Mouse (Mus musculus) lung, embryonic 16.5 days (tissue): ENCODE measurements around the gene 2810004N23Rik. TPM values are rescaled to one million over a fixed set of nuclear protein-coding genes. Genes with fewer than 3 reads are reported as not detected.

Experiments
- ATAC-seq: fragments of 200-750 bp; cut with Nextera tagmentation; 2 replicates; pipeline ENCODE4 v1.8.0; 2017; ENCODE audit warnings: low read depth, mild to moderate bottlenecking, moderate library complexity
- H3K27ac ChIP-seq: fragments of 300-500 bp; sonication (generic); 2 replicates; pipeline ENCODE4 v1.5.1; 2014; ENCODE audit warnings: mild to moderate bottlenecking, control low read depth, low read length
- H3K27me3 ChIP-seq: fragments of 300-500 bp; sonication (generic); 2 replicates; pipeline ENCODE4 v1.6.1; 2014; ENCODE audit warnings: low read depth, low read length, mixed read lengths; ENCODE audit not compliant: control insufficient read depth, insufficient read depth
- H3K36me3 ChIP-seq: fragments of 300-500 bp; sonication (generic); 2 replicates; pipeline ENCODE4 v1.6.1; 2014; ENCODE audit warnings: low read length; ENCODE audit not compliant: control insufficient read depth, insufficient read depth
- H3K4me1 ChIP-seq: fragments of 300-500 bp; sonication (generic); replicated peaks from 2 replicates; pipeline ENCODE4 v1.6.1; 2014; ENCODE audit warnings: low read length, mixed read lengths; ENCODE audit not compliant: control insufficient read depth, insufficient read depth
- H3K4me2 ChIP-seq: fragments of 300-500 bp; sonication (generic); 2 replicates; pipeline ENCODE4 v1.6.1; 2014; ENCODE audit warnings: low read depth, low read length, control low read depth
- H3K4me3 ChIP-seq: fragments of 300-500 bp; sonication (generic); 2 replicates; pipeline ENCODE4 v1.5.1; 2014; ENCODE audit warnings: mild to moderate bottlenecking, low read length, control low read depth
- H3K9ac ChIP-seq: fragments of 300-500 bp; sonication (generic); 2 replicates; pipeline ENCODE4 v1.6.1; 2014; ENCODE audit warnings: low read length, control low read depth
- H3K9me3 ChIP-seq: fragments of 300-500 bp; sonication (generic); 2 replicates; pipeline ENCODE4 v1.6.1; 2016; ENCODE audit warnings: low read length; ENCODE audit not compliant: control insufficient read depth
- WGBS: fragments of 180-500 bp; shearing (Covaris S2); extraction: QIAGEN DNeasy Blood & Tissue Kit; methylation state at CpG from one replicate; pipeline ENCODE4 v1.1.7; 2014; 5-methylcytosine and 5-hydroxymethylcytosine counted together
- polyA plus RNA-seq: library from polyadenylated mRNA; unstranded; fragments of >200 nt; fragmentation: Nextera tagmentation; extraction: Ambion mirVana; gene quantifications from 2 replicates; pipeline ENCODE4 v1.2.1, GENCODE M21; 2015

Gene 2810004N23Rik
- polyA plus RNA-seq, 1 experiment from 2014 or later = 42.7 TPM

DNA sequence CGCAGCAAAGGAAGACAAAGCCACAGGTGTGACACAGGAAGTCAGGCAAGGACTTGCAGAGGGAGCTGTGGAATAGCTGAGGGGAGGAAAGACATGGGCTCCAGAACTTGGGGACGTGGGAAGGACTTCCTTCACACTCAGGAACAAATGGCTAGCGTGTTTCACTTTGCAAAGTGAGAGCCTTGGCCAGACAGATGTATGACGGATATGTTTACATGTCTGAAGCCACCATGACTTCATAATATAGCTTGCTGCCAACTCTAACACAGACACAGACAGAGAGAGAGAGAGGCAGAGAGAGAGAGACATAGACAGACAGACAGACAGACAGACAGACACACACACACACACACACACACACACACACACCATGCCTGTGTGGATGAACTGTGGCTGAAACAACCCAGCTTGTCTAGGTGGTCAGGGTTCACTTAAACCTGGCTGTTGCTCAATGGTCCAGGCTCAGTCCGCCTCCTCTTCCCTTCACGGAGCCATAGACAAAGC, 43.3 kb downstream of the 2810004N23Rik start:
- Histone ChIP-seq H3K4me2 (no peak overlapping the region), H3K4me1 (no peaks in the 10 kb centered on the region), H3K4me3 (no peak overlapping the region), H3K36me3 (no peaks in the 10 kb centered on the region), H3K27ac (no peak overlapping the region), H3K27me3 (no peaks in the 10 kb centered on the region), H3K9ac (no peak overlapping the region), H3K9me3 (peaks cover 8% of the 10 kb centered on the region)
- ATAC-seq = peak; percentile 86
- 36% methylated on average over 6 of the region's 6 CpGs for WGBS

DNA sequence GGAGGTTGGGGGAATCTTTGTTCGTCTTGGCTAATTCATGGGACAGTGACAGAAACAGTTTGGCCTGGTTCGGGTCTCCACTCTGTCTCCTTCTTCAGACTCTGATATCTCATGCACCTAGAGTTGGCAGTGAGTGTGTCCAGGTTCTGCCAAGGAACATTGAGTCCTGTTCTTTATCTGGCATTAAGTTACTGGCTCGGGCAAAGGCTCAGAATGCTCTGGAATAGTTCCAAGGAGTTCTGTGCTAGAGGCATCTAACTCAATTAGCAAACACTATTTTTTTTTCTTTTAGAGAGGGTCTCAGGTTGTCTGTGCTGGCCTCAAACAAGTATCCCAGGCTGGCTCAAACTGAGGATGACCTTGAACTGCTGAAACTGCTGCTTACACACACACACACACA, 45.6 kb downstream of the 2810004N23Rik start:
- Histone ChIP-seq H3K27ac (no peak overlapping the region), H3K4me1 (no peaks in the 10 kb centered on the region), H3K36me3 (no peaks in the 10 kb centered on the region), H3K4me3 (no peak overlapping the region), H3K4me2 (no peak overlapping the region), H3K9me3 (peaks cover 8% of the 10 kb centered on the region), H3K9ac (no peak overlapping the region), H3K27me3 (no peaks in the 10 kb centered on the region)
- ATAC-seq = no peak
- 77% methylated on average over 3 of the region's 3 CpGs for WGBS

DNA sequence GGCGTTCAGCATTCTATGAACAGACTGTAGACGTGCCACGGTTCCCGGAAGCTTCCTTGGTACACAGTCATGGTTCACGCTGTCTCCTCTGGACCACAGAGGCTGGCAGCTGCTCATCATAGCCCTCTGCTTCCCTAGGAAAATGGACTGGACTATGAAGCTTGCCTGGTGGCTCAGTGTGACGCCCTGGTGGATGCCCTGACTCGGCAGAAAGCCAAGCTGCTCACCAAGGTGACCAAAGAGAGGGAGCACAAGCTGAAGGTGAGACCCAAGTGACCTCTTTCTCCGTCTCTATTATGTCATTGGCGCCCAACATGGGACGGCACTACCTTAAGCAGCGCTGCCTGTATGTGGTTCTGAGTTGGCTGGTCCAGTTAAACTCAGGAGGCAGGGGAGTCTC, 46.1 kb downstream of the 2810004N23Rik start:
- no peak overlapping the region for H3K27ac ChIP-seq
- no peak overlapping the region for H3K9ac ChIP-seq
- peaks cover 8% of the 10 kb centered on the region for H3K9me3 ChIP-seq
- no peaks in the 10 kb centered on the region for H3K27me3 ChIP-seq
- H3K4me1 ChIP-seq = no peaks in the 10 kb centered on the region
- no peak overlapping the region for H3K4me2 ChIP-seq
- no peak for ATAC-seq
- H3K4me3 ChIP-seq = no peak overlapping the region
- 91% methylated on average over 11 of the region's 11 CpGs for WGBS
- no peaks in the 10 kb centered on the region for H3K36me3 ChIP-seq

DNA sequence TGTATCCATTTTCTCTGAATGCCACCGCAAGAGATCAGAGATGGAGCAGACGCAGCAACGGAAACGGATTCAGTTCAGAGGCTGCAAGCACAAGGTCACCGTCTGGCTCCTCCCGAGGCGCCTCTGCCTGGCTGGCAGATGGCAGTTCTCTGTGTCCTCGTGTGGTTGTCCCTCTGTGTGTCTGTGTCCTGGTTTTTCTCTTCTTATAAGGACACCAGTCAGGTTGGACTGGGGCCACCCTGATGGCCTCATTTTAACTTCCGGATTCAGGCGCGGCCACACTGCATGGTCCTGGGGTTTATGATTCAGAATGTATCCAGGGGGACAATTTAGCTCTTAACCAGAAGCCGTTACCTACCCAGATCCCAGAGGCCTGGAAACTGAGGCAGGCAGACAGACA, 47.0 kb downstream of the 2810004N23Rik start:
- H3K27me3 ChIP-seq = no peaks in the 10 kb centered on the region
- H3K36me3 ChIP-seq = no peaks in the 10 kb centered on the region
- ATAC-seq = no peak
- no peak overlapping the region for H3K4me2 ChIP-seq
- no peak overlapping the region for H3K4me3 ChIP-seq
- peaks cover 8% of the 10 kb centered on the region for H3K9me3 ChIP-seq
- H3K27ac ChIP-seq = no peak overlapping the region
- 78% methylated on average over 12 of the region's 12 CpGs for WGBS
- H3K9ac ChIP-seq = no peak overlapping the region
- H3K4me1 ChIP-seq = no peaks in the 10 kb centered on the region

DNA sequence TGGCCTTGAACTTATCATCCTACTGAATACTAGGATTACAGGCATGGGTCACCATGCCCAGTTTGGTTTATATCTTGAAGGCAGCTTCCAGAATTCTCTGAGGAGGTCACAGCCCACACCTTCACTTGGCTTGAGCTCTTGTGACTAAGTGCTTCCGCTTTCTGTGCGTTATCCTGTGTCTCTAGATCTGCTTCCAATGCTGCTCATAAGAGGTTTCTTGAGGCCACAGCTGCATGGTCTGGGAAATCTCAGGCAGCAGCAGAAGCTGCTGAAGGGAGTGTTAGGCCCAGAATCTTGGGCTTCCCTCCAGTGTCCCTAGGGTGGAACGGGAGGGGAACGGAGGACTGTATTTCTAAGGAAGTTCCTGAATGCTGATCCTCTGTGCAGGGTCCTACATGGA, 49.6 kb downstream of the 2810004N23Rik start:
- no peak overlapping the region for H3K4me3 ChIP-seq
- H3K4me1 ChIP-seq = no peaks in the 10 kb centered on the region
- peaks cover 8% of the 10 kb centered on the region for H3K9me3 ChIP-seq
- no peak overlapping the region for H3K9ac ChIP-seq
- no peak for ATAC-seq
- H3K27me3 ChIP-seq = no peaks in the 10 kb centered on the region
- H3K4me2 ChIP-seq = no peak overlapping the region
- WGBS = 82% methylated on average over 4 of the region's 4 CpGs
- no peak overlapping the region for H3K27ac ChIP-seq
- no peaks in the 10 kb centered on the region for H3K36me3 ChIP-seq

DNA sequence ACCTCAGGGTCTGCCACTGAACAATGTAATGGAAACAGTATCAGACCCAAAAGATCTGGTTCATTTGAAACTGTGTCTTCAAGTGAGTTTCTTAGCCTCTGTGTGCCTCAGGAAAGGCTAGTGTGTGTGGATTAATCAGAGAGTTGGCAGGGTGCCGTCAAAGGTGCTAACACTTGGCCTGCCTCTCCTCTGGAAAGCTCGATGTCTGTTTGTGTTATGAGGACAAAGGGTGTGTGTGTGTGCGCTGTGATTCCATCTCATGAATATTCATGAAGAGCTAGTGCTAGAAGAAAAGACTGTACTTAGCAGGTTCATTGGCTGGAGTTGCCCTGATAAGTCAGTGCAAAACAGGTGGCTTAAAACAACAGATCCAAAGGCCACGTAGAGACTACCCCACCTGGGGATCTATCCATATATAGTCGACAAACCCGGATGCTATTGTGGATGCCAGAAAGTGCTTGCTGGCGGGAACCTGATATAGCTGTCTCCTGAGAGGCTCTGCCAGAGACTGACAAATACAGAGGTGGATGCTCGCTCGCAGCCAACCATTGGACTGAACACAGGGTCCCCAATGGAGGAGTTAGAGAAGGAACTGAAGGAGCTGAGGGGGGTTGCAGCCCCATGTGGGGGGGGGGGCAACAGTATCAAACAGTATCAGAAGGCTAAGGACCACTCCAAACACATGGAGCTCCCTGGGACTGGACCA, 52.1 kb downstream of the 2810004N23Rik start:
- H3K36me3 ChIP-seq = no peaks in the 10 kb centered on the region
- 48% methylated on average over 9 of the region's 9 CpGs for WGBS
- H3K9ac ChIP-seq = no peak overlapping the region
- H3K4me1 ChIP-seq = no peaks in the 10 kb centered on the region
- no peaks in the 10 kb centered on the region for H3K9me3 ChIP-seq
- ATAC-seq = no peak
- H3K4me3 ChIP-seq = no peak overlapping the region
- no peak overlapping the region for H3K27ac ChIP-seq
- H3K27me3 ChIP-seq = no peaks in the 10 kb centered on the region
- H3K4me2 ChIP-seq = no peak overlapping the region

DNA sequence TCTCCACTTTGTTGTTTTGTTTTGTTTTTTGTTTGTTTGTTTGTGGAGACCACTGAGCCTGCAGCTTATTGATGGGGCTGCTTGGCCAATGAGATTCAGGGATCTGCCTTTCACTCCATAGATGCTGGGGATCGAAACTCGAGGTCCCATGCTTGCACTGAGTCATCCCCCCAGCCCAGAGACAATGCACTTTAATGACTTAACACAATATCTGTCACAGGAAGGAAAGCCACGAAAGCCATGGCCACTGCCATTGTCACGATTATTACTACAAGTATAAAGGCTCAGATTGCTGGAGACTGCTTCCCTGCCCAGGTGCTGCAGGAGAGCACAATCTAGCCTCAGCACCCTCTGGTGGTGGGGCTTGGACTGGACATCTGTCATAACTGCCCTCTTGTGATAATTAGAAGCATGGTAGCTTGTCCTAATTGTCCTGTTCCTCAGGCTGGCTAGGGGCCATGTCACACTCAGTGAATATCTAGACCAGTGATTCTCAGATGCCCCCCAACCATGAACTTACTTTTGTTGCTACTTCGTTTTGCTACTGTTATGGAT, 52.8 kb downstream of the 2810004N23Rik start:
- Histone ChIP-seq H3K4me1 (no peaks in the 10 kb centered on the region), H3K4me2 (no peak overlapping the region), H3K27me3 (no peaks in the 10 kb centered on the region), H3K36me3 (no peaks in the 10 kb centered on the region), H3K9me3 (no peaks in the 10 kb centered on the region), H3K27ac (no peak overlapping the region), H3K9ac (no peak overlapping the region), H3K4me3 (no peak overlapping the region)
- no peak for ATAC-seq
- 54% methylated on average over 5 of the region's 5 CpGs for WGBS

DNA sequence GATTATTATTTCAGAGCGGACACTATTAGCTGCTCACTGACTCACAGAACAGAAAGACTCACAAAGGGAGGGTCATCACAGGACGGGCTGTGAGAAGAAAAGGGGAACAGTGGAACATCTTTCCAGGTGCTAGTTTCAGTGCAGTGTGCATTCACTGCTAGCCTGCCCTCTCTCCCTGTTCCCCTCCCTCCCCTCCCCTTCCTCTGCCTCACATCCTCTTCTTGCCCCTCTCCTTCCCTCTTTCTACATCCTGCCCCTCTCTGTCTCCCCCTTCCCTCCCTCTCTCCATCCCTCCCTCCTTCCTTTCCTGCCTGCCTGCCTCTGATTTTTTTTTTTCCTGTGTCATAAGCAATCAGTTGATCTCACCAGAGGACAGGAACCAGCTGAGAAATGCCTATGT, 53.5 kb downstream of the 2810004N23Rik start:
- no peaks in the 10 kb centered on the region for H3K27me3 ChIP-seq
- H3K36me3 ChIP-seq = no peaks in the 10 kb centered on the region
- ATAC-seq = no peak
- H3K4me3 ChIP-seq = no peak overlapping the region
- H3K4me1 ChIP-seq = no peaks in the 10 kb centered on the region
- WGBS = 54% methylated on average over 2 of the region's 2 CpGs
- H3K9ac ChIP-seq = no peak overlapping the region
- H3K27ac ChIP-seq = no peak overlapping the region
- no peaks in the 10 kb centered on the region for H3K9me3 ChIP-seq
- H3K4me2 ChIP-seq = no peak overlapping the region

DNA sequence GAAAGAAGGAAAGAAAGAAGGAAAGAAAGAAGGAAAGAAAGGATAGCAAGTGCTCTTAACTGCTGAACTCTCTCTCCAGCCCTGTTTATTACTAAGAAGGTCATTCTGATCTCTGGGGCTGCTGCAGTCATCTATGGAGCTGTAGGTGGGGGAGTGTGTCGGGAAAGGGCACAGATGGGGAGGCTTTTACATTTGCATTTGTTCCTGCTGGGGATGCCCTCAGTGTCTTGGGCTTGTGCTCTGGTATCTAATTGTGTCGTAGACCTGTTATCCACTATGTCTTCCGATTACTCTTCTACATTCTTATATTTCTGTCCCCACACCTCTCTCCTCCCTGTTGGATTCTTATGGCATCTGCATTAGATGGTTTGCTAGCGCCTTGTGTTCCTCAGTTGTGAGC, 56.9 kb downstream of the 2810004N23Rik start:
- H3K27me3 ChIP-seq = no peaks in the 10 kb centered on the region
- WGBS = 80% methylated on average over 4 of the region's 4 CpGs
- no peaks in the 10 kb centered on the region for H3K9me3 ChIP-seq
- no peak overlapping the region for H3K4me2 ChIP-seq
- ATAC-seq = no peak
- no peak overlapping the region for H3K4me3 ChIP-seq
- no peak overlapping the region for H3K9ac ChIP-seq
- no peaks in the 10 kb centered on the region for H3K4me1 ChIP-seq
- no peak overlapping the region for H3K27ac ChIP-seq
- H3K36me3 ChIP-seq = no peaks in the 10 kb centered on the region
